Mouse (Mus musculus) MEL (cell line): Measurements from ENCODE around the gene Magi3. TPM values are rescaled to one million over a fixed set of nuclear protein-coding genes. Genes with fewer than 3 reads are reported as not detected.
A peak's percentile ranks its signal among the peaks of the same experiment; 100 is the strongest.

Experiments
- DNase-seq: peaks from one replicate; pipeline ENCODE4 v3.0.0; 2011; ENCODE audit warnings: low read depth, low spot score
- H3K27ac ChIP-seq: 2 replicates; pipeline ENCODE4 v1.5.1; 2012; ENCODE audit warnings: low read depth, mild to moderate bottlenecking, control low read depth, low read length, moderate library complexity; ENCODE audit not compliant: control insufficient read depth
- H3K27me3 ChIP-seq, 2 experiments: fragments of 150-350 bp in 1 of 2; sonication (generic) in 1 of 2; 2 replicates each; pipeline ENCODE4 v1.6.1; 2012; ENCODE audit warnings: low read length in 2 of 2, mild to moderate bottlenecking in 2 of 2, improper control_type of control experiment in 1 of 2, moderate library complexity in 1 of 2; ENCODE audit not compliant: insufficient read depth in 2 of 2, control insufficient read depth in 1 of 2
- H3K36me3 ChIP-seq, 2 experiments: 2 replicates each; pipeline ENCODE4 v1.6.1; 2012 to 2014; ENCODE audit warnings: low read length in 2 of 2, improper control_type of control experiment in 1 of 2, inconsistent platforms in 1 of 2, mild to moderate bottlenecking in 1 of 2; ENCODE audit not compliant: insufficient read depth in 2 of 2, control insufficient read depth in 1 of 2
- H3K4me1 ChIP-seq, 2 experiments: fragments of 150-350 bp in 1 of 2; sonication (generic) in 1 of 2; 2 replicates each; pipeline ENCODE4 v1.6.1; 2012; ENCODE audit warnings: low read length in 2 of 2, improper control_type of control experiment in 1 of 2, mild to moderate bottlenecking in 1 of 2; ENCODE audit not compliant: insufficient read depth in 2 of 2, control insufficient read depth in 1 of 2
- H3K4me3 ChIP-seq, 2 experiments: fragments of 150-350 bp in 1 of 2; sonication (generic) in 1 of 2; 2 replicates each; pipeline ENCODE4 v1.5.1; 2012; ENCODE audit warnings: low read depth in 2 of 2, low read length in 2 of 2, mild to moderate bottlenecking in 2 of 2, moderate library complexity in 2 of 2, control low read depth in 1 of 2, improper control_type of control experiment in 1 of 2; ENCODE audit not compliant: control insufficient read depth in 1 of 2, insufficient read depth in 1 of 2
- H3K79me2 ChIP-seq: 2 replicates; pipeline ENCODE4 v1.6.1; 2012; ENCODE audit warnings: mild to moderate bottlenecking, low read length, moderate library complexity; ENCODE audit not compliant: control insufficient read depth, poor library complexity, insufficient read depth
- H3K9ac ChIP-seq: 2 replicates; pipeline ENCODE4 v1.6.1; 2012; ENCODE audit warnings: low read depth, mild to moderate bottlenecking, control low read depth, low read length, moderate library complexity; ENCODE audit not compliant: control insufficient read depth, poor library complexity, severe bottlenecking
- H3K9me3 ChIP-seq: fragments of 150-350 bp; sonication (generic); replicated peaks from 2 replicates; pipeline ENCODE4 v1.6.1; 2012; ENCODE audit warnings: mild to moderate bottlenecking, low read length, improper control_type of control experiment, moderate library complexity; ENCODE audit not compliant: insufficient read depth
- CHD1 ChIP-seq: IDR thresholded peaks from 2 replicates; pipeline ENCODE4 v1.6.1; 2012; ENCODE audit warnings: low read depth, mild to moderate bottlenecking, inconsistent platforms, low read length, improper control_type of control experiment
- E2F4 ChIP-seq: IDR thresholded peaks from 2 replicates; pipeline ENCODE4 v1.6.1; 2011; ENCODE audit warnings: low read depth, low read length, improper control_type of control experiment, borderline replicate concordance
- ELF1 ChIP-seq: IDR thresholded peaks from 2 replicates; pipeline ENCODE4 v1.6.1; 2014; ENCODE audit warnings: low read depth, mild to moderate bottlenecking, inconsistent platforms, low read length, improper control_type of control experiment, moderate library complexity
- EP300 ChIP-seq, 2 experiments: IDR thresholded peaks; 2 replicates each; pipeline ENCODE4 v1.6.1; 2011; ENCODE audit warnings: improper control_type of control experiment in 2 of 2, low read length in 2 of 2, low read depth in 1 of 2, mild to moderate bottlenecking in 1 of 2
- ETS1 ChIP-seq: IDR thresholded peaks from 2 replicates; pipeline ENCODE4 v1.6.1; 2012; ENCODE audit warnings: low read depth, mild to moderate bottlenecking, inconsistent platforms, low read length, improper control_type of control experiment, moderate library complexity
- GATA1 ChIP-seq: IDR thresholded peaks from 2 replicates; pipeline ENCODE4 v1.6.1; 2011; ENCODE audit warnings: low read depth, low read length, improper control_type of control experiment
- HCFC1 ChIP-seq: IDR thresholded peaks from 2 replicates; pipeline ENCODE4 v1.6.1; 2012; ENCODE audit warnings: low read depth, mild to moderate bottlenecking, inconsistent platforms, low read length, improper control_type of control experiment, moderate library complexity
- JUND ChIP-seq: IDR thresholded peaks from 2 replicates; pipeline ENCODE4 v1.6.1; 2011; ENCODE audit warnings: low read depth, mild to moderate bottlenecking, improper control_type of control experiment, low read length
- KAT2A ChIP-seq: conservative IDR thresholded peaks from 2 replicates; pipeline ENCODE4 v1.6.1; 2012; ENCODE audit warnings: low read depth, low read length, improper control_type of control experiment, inconsistent platforms
- MAX ChIP-seq: IDR thresholded peaks from 2 replicates; pipeline ENCODE4 v1.6.1; 2011; ENCODE audit warnings: low read length, improper control_type of control experiment
- MEF2A ChIP-seq: IDR thresholded peaks from 2 replicates; pipeline ENCODE4 v1.6.1; 2014; ENCODE audit warnings: low read depth, mild to moderate bottlenecking, inconsistent platforms, low read length, improper control_type of control experiment; ENCODE audit not compliant: poor library complexity, insufficient replicate concordance, severe bottlenecking; ENCODE audit errors: extremely low read depth
- MXI1 ChIP-seq: IDR thresholded peaks from 2 replicates; pipeline ENCODE4 v1.6.1; 2011; ENCODE audit warnings: mild to moderate bottlenecking, low read depth, low read length, improper control_type of control experiment
- MYB ChIP-seq: IDR thresholded peaks from 2 replicates; pipeline ENCODE4 v1.6.1; 2011; ENCODE audit warnings: mild to moderate bottlenecking, low read depth, low read length, improper control_type of control experiment
- MYC ChIP-seq: IDR thresholded peaks from 2 replicates; pipeline ENCODE4 v1.6.1; 2011; ENCODE audit warnings: low read depth, mild to moderate bottlenecking, low read length, improper control_type of control experiment, moderate library complexity
- NELFE ChIP-seq: IDR thresholded peaks from 2 replicates; pipeline ENCODE4 v1.6.1; 2011; ENCODE audit warnings: low read depth, low read length, improper control_type of control experiment
- NRF1 ChIP-seq: IDR thresholded peaks from 2 replicates; pipeline ENCODE4 v1.6.1; 2014; ENCODE audit warnings: low read depth, mild to moderate bottlenecking, inconsistent platforms, low read length, improper control_type of control experiment, moderate library complexity; ENCODE audit not compliant: poor library complexity, insufficient read depth, severe bottlenecking
- POLR2A ChIP-seq, 2 experiments: IDR thresholded peaks; 2 replicates each; pipeline ENCODE4 v1.6.1; 2011 to 2012; ENCODE audit warnings: low read length in 2 of 2, mild to moderate bottlenecking in 2 of 2, control low read depth in 1 of 2, improper control_type of control experiment in 1 of 2, low read depth in 1 of 2, moderate library complexity in 1 of 2; ENCODE audit not compliant: control insufficient read depth in 1 of 2, insufficient read depth in 1 of 2, poor library complexity in 1 of 2
- POLR2AphosphoS2 ChIP-seq: IDR thresholded peaks from 2 replicates; pipeline ENCODE4 v1.6.1; 2011; ENCODE audit warnings: low read length, improper control_type of control experiment
- POLR2AphosphoS5 ChIP-seq: IDR thresholded peaks from 2 replicates; pipeline ENCODE4 v1.6.1; 2012; ENCODE audit warnings: low read depth, borderline replicate concordance, mild to moderate bottlenecking, inconsistent platforms, low read length, moderate library complexity, mixed read lengths
- SIN3A ChIP-seq: IDR thresholded peaks from 2 replicates; pipeline ENCODE4 v1.6.1; 2012; ENCODE audit warnings: low read length, improper control_type of control experiment, inconsistent platforms
- TBP ChIP-seq: IDR thresholded peaks from 2 replicates; pipeline ENCODE4 v1.8.0; 2011; ENCODE audit warnings: low read depth, low read length, improper control_type of control experiment
- TCF12 ChIP-seq: IDR thresholded peaks from 2 replicates; pipeline ENCODE4 v1.6.1; 2014; ENCODE audit warnings: low read depth, mild to moderate bottlenecking, inconsistent platforms, low read length, improper control_type of control experiment, moderate library complexity
- UBTF ChIP-seq: IDR thresholded peaks from 2 replicates; pipeline ENCODE4 v1.6.1; 2012; ENCODE audit warnings: low read depth, mild to moderate bottlenecking, inconsistent platforms, low read length, improper control_type of control experiment, moderate library complexity, borderline replicate concordance; ENCODE audit not compliant: insufficient read depth
- USF1 ChIP-seq: IDR thresholded peaks from 2 replicates; pipeline ENCODE4 v1.6.1; 2014; ENCODE audit warnings: low read depth, mild to moderate bottlenecking, inconsistent platforms, low read length, improper control_type of control experiment, moderate library complexity
- USF2 ChIP-seq, 2 experiments: IDR thresholded peaks; 2 replicates each; pipeline ENCODE4 v1.6.1; 2011 to 2012; ENCODE audit warnings: improper control_type of control experiment in 2 of 2, low read length in 2 of 2, borderline replicate concordance in 1 of 2, inconsistent platforms in 1 of 2, low read depth in 1 of 2, mild to moderate bottlenecking in 1 of 2; ENCODE audit not compliant: insufficient read depth in 1 of 2
- ZC3H11A ChIP-seq: IDR thresholded peaks from 2 replicates; pipeline ENCODE4 v1.6.1; 2012; ENCODE audit warnings: low read depth, mild to moderate bottlenecking, inconsistent platforms, low read length, improper control_type of control experiment
- ZKSCAN1 ChIP-seq: IDR thresholded peaks from 2 replicates; pipeline ENCODE4 v1.6.1; 2012; ENCODE audit warnings: low read depth, mild to moderate bottlenecking, inconsistent platforms, low read length, improper control_type of control experiment, moderate library complexity
- ZMIZ1 ChIP-seq: IDR thresholded peaks from 2 replicates; pipeline ENCODE4 v1.6.1; 2012; ENCODE audit warnings: low read depth, mild to moderate bottlenecking, inconsistent platforms, low read length, improper control_type of control experiment, moderate library complexity
- polyA plus RNA-seq, 2 experiments: library from polyadenylated mRNA; stranded (reverse) in 1 of 2; unstranded in 1 of 2; fragments of >175 nt in 1 of 2; fragments of >200 nt in 1 of 2; gene quantifications; 2 replicates each; pipeline versions ENCODE4 v1.2.1 to v1.2.4; 2012; ENCODE audit warnings: low replicate concordance in 2 of 2, low read depth in 1 of 2; ENCODE audit not compliant: insufficient read length in 2 of 2, insufficient read depth in 1 of 2, missing spikeins in 1 of 2
- total RNA-seq: library from RNA; depleted of rRNA; stranded (reverse); fragments of 300-350 nt; gene quantifications from 2 replicates; pipeline ENCODE4 v1.2.3, GENCODE M21; 2012

Magi3 gene
- total and polyA plus RNA-seq, 3 experiments, result 0.04 to 0.18 TPM; not detected in 1

DNA sequence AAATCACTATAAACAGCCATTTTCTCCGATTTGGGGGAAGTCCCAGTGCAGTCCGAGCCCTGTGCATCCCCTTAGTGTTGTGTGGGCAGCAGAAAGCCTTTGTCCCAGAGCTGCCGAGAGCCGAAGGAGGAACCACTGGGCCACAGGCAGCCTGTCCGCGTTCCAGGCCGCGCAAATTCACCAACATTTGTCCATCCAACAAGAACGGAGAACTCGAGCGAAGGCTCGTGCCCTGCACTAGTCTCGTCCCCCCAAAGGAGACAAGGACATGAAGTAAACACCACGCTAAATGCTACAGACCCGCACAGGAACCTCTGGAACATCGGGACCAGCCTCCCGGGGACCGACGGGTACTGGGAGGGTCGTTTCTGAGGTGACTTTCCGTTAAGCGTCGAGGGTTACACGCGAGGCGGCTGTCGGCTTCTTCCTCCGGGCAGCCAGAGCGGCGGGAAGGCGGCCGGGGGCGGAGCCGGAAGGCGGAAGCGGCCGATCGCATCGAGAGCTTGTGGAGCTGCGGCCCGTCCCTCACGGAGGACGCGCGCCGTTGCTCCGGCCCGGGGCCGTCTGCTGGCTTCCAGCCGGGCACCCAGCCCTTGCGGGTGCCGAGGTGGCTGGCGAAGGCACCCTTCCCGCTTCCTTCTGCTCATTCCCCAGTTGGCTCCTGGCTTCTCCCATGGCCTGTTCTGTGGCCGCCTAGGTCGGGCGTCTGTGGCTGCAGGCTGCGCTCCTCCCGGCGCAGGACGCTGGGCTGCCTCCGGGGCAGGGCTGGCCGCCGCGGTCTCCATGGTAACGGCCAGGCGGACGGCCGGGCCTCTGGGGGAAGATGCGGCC lies 252.1 kb downstream of the Magi3 start, which contains the start of gene Phtf1:
Gene Phtf1 (plus strand): TSS at position 250 of the 831 bp plus-strand sequence.
- peaks cover 0 to 5% of the 10 kb centered on the region in 2 experiments; a peak in 2 of 4 replicates for H3K4me1 ChIP-seq
- H3K4me3 ChIP-seq, result peak within 1 kb of the TSS; percentile 80 to 81
- H3K27me3 ChIP-seq, result no peaks in the 10 kb centered on the region
- peaks cover 11 to 24% of the 10 kb centered on the region in 2 experiments for H3K36me3 ChIP-seq
- TF ChIP-seq POLR2A (IDR thresholded peaks at IDR 0.05; ENCODE audit: control insufficient read depth in 1 of 2, insufficient read depth in 1 of 2, low read depth in 1 of 2, low read length in 2 of 2, poor library complexity in 1 of 2) (peak; percentile 82 to 95), USF2 (IDR thresholded peaks at IDR 0.05; ENCODE audit: borderline replicate concordance in 1 of 2, insufficient read depth in 1 of 2, low read depth in 1 of 2, low read length in 2 of 2) (no peak), SIN3A (peak; percentile 74), HCFC1 (peak; percentile 81; the same call in 1 of the 2 replicates), ZMIZ1 (peak; percentile 92), GATA1 (no peak), MEF2A (no peak), CHD1 (no peak; the same call in 1 of the 2 replicates), KAT2A (no peak; the same call in 1 of the 2 replicates), POLR2AphosphoS2 (peak; percentile 93), UBTF (0 out of 2 replicates have a peak, but pooled peaks have one; percentile 27), MYC (peak; percentile 31; the same call in 1 of the 2 replicates), E2F4 (peak; percentile 79; the same call in 1 of the 2 replicates), EP300 (IDR thresholded peaks at IDR 0.05; ENCODE audit: low read depth in 1 of 2, low read length in 2 of 2) (0 out of 4 replicates have a peak, but pooled peaks of 1 of the 2 experiments have one; percentile 15), MAX (peak; percentile 82; the same call in 1 of the 2 replicates), NRF1 (0 out of 2 replicates have a peak, but pooled peaks have one; percentile 40), ZC3H11A (no peak), MXI1 (peak; percentile 56), TCF12 (no peak), ETS1 (no peak), NELFE (peak; percentile 87), MYB (no peak), POLR2AphosphoS5 (peak; percentile 62; the same call in 1 of the 2 replicates), JUND (no peak), ELF1 (peak; percentile 95), TBP (peak; percentile 77), USF1 (no peak), ZKSCAN1 (no peak)
- DNase-seq, result peak; percentile 91
- peak within 1 kb of the TSS; percentile 90 for H3K27ac ChIP-seq
- no peaks in the 10 kb centered on the region for H3K9me3 ChIP-seq
- peak within 1 kb of the TSS; percentile 96 for H3K9ac ChIP-seq
- H3K79me2 ChIP-seq, result peaks cover 7% of the 10 kb centered on the region; the same call in 1 of the 2 replicates
